In genomic region chr7:118508556-118508955, GRCm38 (mm10) we compare ENCODE assay signal across 25 mouse cellular contexts. TPM values are rescaled to one million over a fixed set of nuclear protein-coding genes. Genes with fewer than 3 reads are reported as not detected.
"Had no signal": no experiment of that assay in that cellular context is flagged by ENCODE, and none has a peak within 500 bp of the region (broad histone marks: within the 10 kb centered on the region; RNA-seq: fewer than 3 reads in every experiment).

No protein-coding gene starts in this region.

- DNase-seq: cerebellum, adult 9-10 months; cerebellum, adult 9-11 months; cerebellum, postnatal 10 days; cerebellum, postnatal 14 days; cerebellum, postnatal 25 days; cerebellum, postnatal 36 days; embryo, embryonic 11 days; forebrain, postnatal 0 days; gastrocnemius, adult 2 months; gastrocnemius, postnatal 10 days; gastrocnemius, postnatal 14 days; gastrocnemius, postnatal 25 days; gastrocnemius, postnatal 36 days; heart, adult 11 months; heart, adult 2 months had no signal

- H3K4me3 ChIP-seq: embryonic facial prominence, embryonic 10.5 days; embryonic facial prominence, embryonic 12.5 days; embryonic facial prominence, embryonic 13.5 days; embryonic facial prominence, embryonic 15.5 days; erythroblast, embryonic 14.5 days; forebrain, embryonic 10.5 days; forebrain, embryonic 12.5 days; forebrain, embryonic 13.5 days; forebrain, embryonic 15.5 days; gastrocnemius, adult 2 months; heart, adult 2 months; heart, embryonic 10.5 days had no signal

- H3K4me1 ChIP-seq: embryonic facial prominence, embryonic 12.5 days; embryonic facial prominence, embryonic 15.5 days; forebrain, embryonic 12.5 days; forebrain, embryonic 13.5 days; forebrain, embryonic 15.5 days had no signal

- H3K27ac ChIP-seq: embryonic facial prominence, embryonic 10.5 days; embryonic facial prominence, embryonic 12.5 days; embryonic facial prominence, embryonic 13.5 days; embryonic facial prominence, embryonic 15.5 days; forebrain, embryonic 10.5 days; forebrain, embryonic 12.5 days; forebrain, embryonic 13.5 days; forebrain, embryonic 15.5 days; gastrocnemius, adult 2 months; heart, adult 2 months; heart, embryonic 10.5 days had no signal

RNA-seq across cellular contexts. Expression of gene Itpripl2, which starts 16.8 kb away (rescaled TPM):
- polyA plus RNA-seq: erythroblast, embryonic 14.5 days had no signal
